ENCODE assay signal across 23 mouse cellular contexts in genomic region chr3:154209201-154209754, GRCm38 (mm10).
DNase-seq lines count a peak whose midpoint lies in the region; ATAC-seq lines count a peak whose summit lies in the region.
"Had no signal": no experiment of that assay in that cellular context is flagged by ENCODE, and none has a peak within 500 bp of the region (broad histone marks: within the 10 kb centered on the region; RNA-seq: fewer than 3 reads in every experiment).

No protein-coding gene starts in this region.

- H3K9ac ChIP-seq in midbrain, embryonic 12.5 days (replicated peaks), result no peak overlapping the region
- H3K9ac ChIP-seq in midbrain, embryonic 16.5 days (ENCODE audit: low read depth, low read length), result no peak overlapping the region
- no peak overlapping the region for H3K9ac ChIP-seq in hindbrain, embryonic 11.5 days (ENCODE audit: low read depth, low read length)
- H3K9ac ChIP-seq in hindbrain, embryonic 16.5 days (ENCODE audit: low read depth, low read length), result no peak overlapping the region
- H3K9ac ChIP-seq: embryonic facial prominence, embryonic 12.5 days had no signal

- peak; percentile 42; the same call in 1 of the 2 replicates for ATAC-seq in midbrain, embryonic 12.5 days (ENCODE audit: low FRiP score, low read depth)
- no peak for ATAC-seq in midbrain, embryonic 16.5 days
- ATAC-seq in hindbrain, embryonic 11.5 days (ENCODE audit: low FRiP score), result peak; percentile 46; the same call in 1 of the 2 replicates
- ATAC-seq in hindbrain, embryonic 16.5 days, result peak; percentile 35; the same call in 1 of the 2 replicates
- ATAC-seq: intestine, postnatal 0 days had no signal

- DNase-seq in heart, adult 11 months, result peak; percentile 63
- no peak for DNase-seq in heart, adult 18-20 months
- DNase-seq in hindbrain, embryonic 11.5 days (ENCODE audit: low spot score), result no peak
- no peak for DNase-seq in testis, postnatal 14 days (ENCODE audit: low spot score)
- DNase-seq: adrenal gland, adult 2 months; cerebellum, adult 9-10 months; gastrocnemius, postnatal 25 days; kidney, postnatal 36 days; layer of hippocampus, adult 9-11 months; left cerebral cortex, postnatal 4 days; liver; lung, adult 18-20 months; right cerebral cortex, postnatal 14 days; spleen, adult 18-20 months; thymus, adult 2 months had no signal

- H3K36me3 ChIP-seq in midbrain, embryonic 12.5 days, result no peaks in the 10 kb centered on the region
- H3K36me3 ChIP-seq in midbrain, embryonic 16.5 days (ENCODE audit: control insufficient read depth, insufficient read depth, low read length), result no peaks in the 10 kb centered on the region
- no peaks in the 10 kb centered on the region for H3K36me3 ChIP-seq in hindbrain, embryonic 11.5 days (ENCODE audit: control insufficient read depth, insufficient read depth, low read length)
- H3K36me3 ChIP-seq in hindbrain, embryonic 16.5 days (ENCODE audit: control insufficient read depth, insufficient read depth, low read length), result no peaks in the 10 kb centered on the region
- H3K36me3 ChIP-seq: embryonic facial prominence, embryonic 12.5 days had no signal

- no peak overlapping the region for H3K4me3 ChIP-seq in midbrain, embryonic 12.5 days
- no peak overlapping the region for H3K4me3 ChIP-seq in midbrain, embryonic 16.5 days (ENCODE audit: low read depth, low read length)
- H3K4me3 ChIP-seq in hindbrain, embryonic 11.5 days (ENCODE audit: low read depth, low read length), result no peak overlapping the region
- no peak overlapping the region for H3K4me3 ChIP-seq in hindbrain, embryonic 16.5 days (ENCODE audit: low read length)
- H3K4me3 ChIP-seq: embryonic facial prominence, embryonic 12.5 days; erythroblast, embryonic 14.5 days; left cerebral cortex, adult 2 months; megakaryocyte, embryonic 14.5 days had no signal

- peaks cover 16% of the 10 kb centered on the region for H3K4me1 ChIP-seq in midbrain, embryonic 12.5 days
- peaks cover 3% of the 10 kb centered on the region for H3K4me1 ChIP-seq in midbrain, embryonic 16.5 days (ENCODE audit: control insufficient read depth, insufficient read depth, low read length)
- no peaks in the 10 kb centered on the region; the same call in 1 of the 2 replicates for H3K4me1 ChIP-seq in hindbrain, embryonic 11.5 days (replicated peaks; ENCODE audit: control insufficient read depth, insufficient read depth, low read length)
- H3K4me1 ChIP-seq in hindbrain, embryonic 16.5 days (ENCODE audit: control insufficient read depth, insufficient read depth, low read depth, low read length), result no peaks in the 10 kb centered on the region; the same call in 1 of the 2 replicates
- H3K4me1 ChIP-seq: embryonic facial prominence, embryonic 12.5 days had no signal

- H3K9me3 ChIP-seq in midbrain, embryonic 12.5 days, result no peaks in the 10 kb centered on the region
- H3K9me3 ChIP-seq in midbrain, embryonic 16.5 days (replicated peaks; ENCODE audit: control insufficient read depth, low read length, poor library complexity, severe bottlenecking), result no peaks in the 10 kb centered on the region
- no peaks in the 10 kb centered on the region for H3K9me3 ChIP-seq in hindbrain, embryonic 11.5 days (ENCODE audit: control insufficient read depth, low read length)
- no peaks in the 10 kb centered on the region for H3K9me3 ChIP-seq in hindbrain, embryonic 16.5 days (ENCODE audit: control insufficient read depth, low read length)
- H3K9me3 ChIP-seq: embryonic facial prominence, embryonic 12.5 days; megakaryocyte, embryonic 14.5 days had no signal

- no peak overlapping the region for H3K27ac ChIP-seq in midbrain, embryonic 12.5 days (replicated peaks)
- H3K27ac ChIP-seq in midbrain, embryonic 16.5 days (ENCODE audit: low read length), result no peak overlapping the region
- H3K27ac ChIP-seq in hindbrain, embryonic 11.5 days (ENCODE audit: low read depth, low read length), result no peak overlapping the region
- H3K27ac ChIP-seq in hindbrain, embryonic 16.5 days (ENCODE audit: low read depth, low read length), result no peak overlapping the region
- H3K27ac ChIP-seq: embryonic facial prominence, embryonic 12.5 days; left cerebral cortex, adult 2 months had no signal

- H3K4me2 ChIP-seq in midbrain, embryonic 12.5 days (replicated peaks), result no peak overlapping the region
- H3K4me2 ChIP-seq in midbrain, embryonic 16.5 days (ENCODE audit: low read length), result no peak overlapping the region
- H3K4me2 ChIP-seq in hindbrain, embryonic 11.5 days (replicated peaks; ENCODE audit: low read depth, low read length), result no peak overlapping the region
- no peak overlapping the region for H3K4me2 ChIP-seq in hindbrain, embryonic 16.5 days (ENCODE audit: low read length)
- H3K4me2 ChIP-seq: embryonic facial prominence, embryonic 12.5 days had no signal

- 49% methylated on average over 4 of the region's 4 CpGs for WGBS in midbrain, embryonic 12.5 days
- 46% methylated on average over 4 of the region's 4 CpGs for WGBS in midbrain, embryonic 16.5 days
- WGBS in hindbrain, embryonic 11.5 days, result 23% methylated on average over 4 of the region's 4 CpGs
- WGBS in hindbrain, embryonic 16.5 days, result 40% methylated on average over 4 of the region's 4 CpGs

- H3K27me3 ChIP-seq in midbrain, embryonic 12.5 days, result no peaks in the 10 kb centered on the region
- H3K27me3 ChIP-seq in midbrain, embryonic 16.5 days (ENCODE audit: control insufficient read depth, insufficient read depth, low read depth, low read length), result no peaks in the 10 kb centered on the region
- no peaks in the 10 kb centered on the region for H3K27me3 ChIP-seq in hindbrain, embryonic 11.5 days (ENCODE audit: control insufficient read depth, insufficient read depth, low read length)
- no peaks in the 10 kb centered on the region for H3K27me3 ChIP-seq in hindbrain, embryonic 16.5 days (replicated peaks; ENCODE audit: control insufficient read depth, insufficient read depth, low read length)
- H3K27me3 ChIP-seq: embryonic facial prominence, embryonic 12.5 days; megakaryocyte, embryonic 14.5 days had no signal
